ENCODE assay signal across 9 mouse cellular contexts in genomic region chr2:34992729-34993695, GRCm38 (mm10). TPM values are rescaled to one million over a fixed set of nuclear protein-coding genes. Genes with fewer than 3 reads are reported as not detected.
A peak's percentile ranks its signal among the peaks of the same experiment; 100 is the strongest.
DNase-seq lines count a peak whose midpoint lies in the region; ATAC-seq lines count a peak whose summit lies in the region.
"Had no signal": no experiment of that assay in that cellular context is flagged by ENCODE, and none has a peak within 500 bp of the region (broad histone marks: within the 10 kb centered on the region; RNA-seq: fewer than 3 reads in every experiment).

No protein-coding gene starts in this region.

- H3K4me3 ChIP-seq in hindbrain, embryonic 11.5 days (ENCODE audit: low read depth, low read length): no peak overlapping the region
- H3K4me3 ChIP-seq: erythroblast, embryonic 14.5 days had no signal

- peak overlapping the region; percentile 24; the same call in 1 of the 2 replicates for H3K27ac ChIP-seq in hindbrain, embryonic 11.5 days (ENCODE audit: low read depth, low read length)

- 10% methylated on average over 9 of the region's 9 CpGs for WGBS in hindbrain, embryonic 11.5 days

- H3K4me1 ChIP-seq in hindbrain, embryonic 11.5 days (replicated peaks; ENCODE audit: control insufficient read depth, insufficient read depth, low read length): peaks cover 4% of the 10 kb centered on the region; the same call in 1 of the 2 replicates

- H3K4me2 ChIP-seq in hindbrain, embryonic 11.5 days (replicated peaks; ENCODE audit: low read depth, low read length): no peak overlapping the region

- no peak overlapping the region for H3K9ac ChIP-seq in hindbrain, embryonic 11.5 days (ENCODE audit: low read depth, low read length)

- H3K36me3 ChIP-seq in hindbrain, embryonic 11.5 days (ENCODE audit: control insufficient read depth, insufficient read depth, low read length): no peaks in the 10 kb centered on the region

- no peaks in the 10 kb centered on the region for H3K9me3 ChIP-seq in hindbrain, embryonic 11.5 days (ENCODE audit: control insufficient read depth, low read length)

- peak; percentile 47; the same call in 1 of the 2 replicates for ATAC-seq in hindbrain, embryonic 11.5 days (ENCODE audit: low FRiP score)
- no peak for ATAC-seq in megakaryocyte-erythroid progenitor cell, adult 5-6 weeks (replicated peaks; ENCODE audit: low FRiP score, low TSS enrichment, poor library complexity, severe bottlenecking)

- no peaks in the 10 kb centered on the region for H3K27me3 ChIP-seq in hindbrain, embryonic 11.5 days (ENCODE audit: control insufficient read depth, insufficient read depth, low read length)

- DNase-seq in layer of hippocampus, adult 18-20 months (ENCODE audit: low spot score in 2 of 2): peak; percentile 21 to 58
- DNase-seq in layer of hippocampus, adult 9-10 months (ENCODE audit: low spot score): no peak
- DNase-seq in cerebellum, postnatal 14 days: peak; percentile 50 to 59
- peak; percentile 72 for DNase-seq in hindbrain, embryonic 11.5 days (ENCODE audit: low spot score)
- peak; percentile 27 for DNase-seq in neural tube, embryonic 10.5 days (ENCODE audit: extremely low spot score, low spot score)
- no peak for DNase-seq in ovary, postnatal 36 days (ENCODE audit: low spot score)
- no peak for DNase-seq in spleen, postnatal 36 days (ENCODE audit: low spot score in 2 of 2)

RNA-seq across cellular contexts. Expression of gene Traf1, which starts 31.4 kb away (rescaled TPM):
- 1 to 10 TPM; 4.5 to 6.2 TPM for total RNA-seq in layer of hippocampus, adult 18-20 months (2021)
- 0.28 and 0.40 TPM in 2 replicates for polyA plus RNA-seq in hindbrain, embryonic 11.5 days (2014; fragmentation: Nextera tagmentation; extraction: Ambion mirVana)
- total RNA-seq in megakaryocyte-erythroid progenitor cell, adult 5-6 weeks (2014; fragmentation: Nextera tagmentation): 0.94 and 14.2 TPM in 2 replicates
- total RNA-seq in megakaryocyte-erythroid progenitor cell, adult 5-6 weeks (2017): 0.38 and 5.5 TPM in 2 replicates
- polyA plus RNA-seq: erythroblast, embryonic 14.5 days had no signal

Comparison
In these comparisons a context has a peak if more than half of its experiments do, and no peak if none do; other contexts are left out.
1. DNase-seq: peak in layer of hippocampus, adult 18-20 months (2 of 2), cerebellum, postnatal 14 days (2 of 2), hindbrain, embryonic 11.5 days (single experiment) and neural tube, embryonic 10.5 days (single experiment); none in layer of hippocampus, adult 9-10 months (single experiment), ovary, postnatal 36 days (single experiment) and spleen, postnatal 36 days (0 of 2).